Mouse (Mus musculus): ENCODE results near the gene Tnr. TPM values are rescaled to one million over a fixed set of nuclear protein-coding genes. Genes with fewer than 3 reads are reported as not detected.

The Tnr gene
- total RNA-seq, 2 experiments from 2014 or later, result 138 to 146 TPM

DNA sequence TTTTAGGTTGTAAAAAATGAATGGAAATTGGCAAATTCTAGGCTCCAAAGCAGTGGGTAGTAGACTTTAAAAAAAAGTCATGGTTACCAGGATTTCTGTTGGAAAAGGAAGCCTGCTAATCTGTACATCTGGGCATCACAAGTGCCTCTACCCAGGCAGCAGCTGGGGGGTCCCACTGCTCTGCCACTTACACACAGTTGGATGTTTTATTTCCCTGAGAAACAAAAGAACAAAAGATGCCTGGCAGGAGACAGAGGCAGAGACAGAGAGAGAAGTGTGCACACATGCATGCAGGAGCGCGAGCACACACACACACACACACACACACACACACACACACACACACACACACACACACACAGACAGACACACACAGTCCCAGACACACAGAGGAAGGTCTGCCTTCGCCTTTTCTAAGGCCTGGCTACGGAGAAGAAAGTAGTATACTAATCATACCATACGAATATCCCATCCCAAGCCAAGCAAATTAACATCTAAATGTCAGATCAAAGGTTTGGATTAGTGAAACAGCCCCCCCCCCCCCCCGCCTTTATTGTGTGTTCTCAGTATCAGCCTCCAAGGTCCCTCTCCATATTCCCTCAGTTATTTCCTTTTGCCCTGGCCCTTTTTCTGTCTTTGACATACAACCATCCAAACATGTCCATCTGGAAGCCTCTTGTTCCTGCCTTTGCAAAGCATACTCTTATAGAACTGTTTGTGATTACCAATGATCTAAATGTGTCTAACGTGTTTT, 378.0 kb downstream of the Tnr start:
- Histone ChIP-seq H3K4me3 (no peak overlapping the region), H3K27ac (no peak overlapping the region)
- intact Hi-C loops (cut with DNase I), result no loop called here
- no peak for DNase-seq (ENCODE audit: extremely low spot score in 1 of 2, low spot score in 2 of 2)
- no peak for TF ChIP-seq CTCF (IDR thresholded peaks at IDR 0.05)

DNA sequence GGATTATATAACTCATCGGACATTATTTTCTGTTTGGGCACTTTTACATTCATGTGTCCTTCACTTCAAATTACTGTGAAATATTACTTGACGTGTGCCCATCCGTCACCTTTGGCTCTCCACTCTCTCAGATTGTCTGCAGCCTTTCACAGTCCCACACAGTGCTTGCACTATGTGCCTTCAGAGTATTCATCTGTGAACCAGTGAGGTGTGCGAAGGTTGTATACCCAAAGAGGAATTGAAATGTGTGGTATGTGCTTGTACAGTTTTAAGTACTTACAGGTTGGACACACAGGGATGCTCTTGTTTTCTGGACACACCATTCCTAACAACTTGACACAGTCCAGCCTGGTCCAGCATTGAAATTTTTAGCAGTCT, 378.5 kb downstream of the Tnr start:
- intact Hi-C loops (cut with DNase I), result no loop called here
- Histone ChIP-seq H3K4me3 (no peak overlapping the region), H3K27ac (no peak overlapping the region)
- no peak for DNase-seq (ENCODE audit: extremely low spot score in 1 of 2, low spot score in 2 of 2)
- no peak for TF ChIP-seq CTCF (IDR thresholded peaks at IDR 0.05)

DNA sequence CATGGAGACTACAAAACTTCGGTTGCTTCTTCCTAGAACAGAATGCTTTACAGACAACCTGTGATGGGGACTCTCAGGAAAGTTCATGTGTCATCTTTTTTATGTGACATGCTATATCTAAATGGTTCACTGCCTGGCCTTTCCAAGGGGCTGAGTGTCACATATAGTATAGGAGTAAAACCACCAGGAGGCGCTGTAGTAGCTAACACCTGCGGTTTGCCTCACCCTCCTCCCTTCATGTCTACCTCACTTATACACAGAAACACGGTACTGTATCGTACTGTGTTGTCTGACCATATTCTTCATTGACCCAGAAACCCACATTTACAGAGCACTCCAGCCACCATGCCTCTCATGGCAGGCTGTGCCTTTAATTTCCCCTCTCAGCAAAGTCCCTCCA, 387.4 kb downstream of the Tnr start:
- intact Hi-C loops (cut with DNase I), result loop anchor here (1.0 to 5.0 kb wide), 3 partner anchors 151 to 271 kb away; no protein-coding TSS in a partner anchor
- Histone ChIP-seq H3K4me3 (no peak overlapping the region), H3K27ac (no peak overlapping the region)
- no peak for DNase-seq (ENCODE audit: extremely low spot score in 1 of 2, low spot score in 2 of 2)
- peak; percentile 60 for TF ChIP-seq CTCF (IDR thresholded peaks at IDR 0.05)

DNA sequence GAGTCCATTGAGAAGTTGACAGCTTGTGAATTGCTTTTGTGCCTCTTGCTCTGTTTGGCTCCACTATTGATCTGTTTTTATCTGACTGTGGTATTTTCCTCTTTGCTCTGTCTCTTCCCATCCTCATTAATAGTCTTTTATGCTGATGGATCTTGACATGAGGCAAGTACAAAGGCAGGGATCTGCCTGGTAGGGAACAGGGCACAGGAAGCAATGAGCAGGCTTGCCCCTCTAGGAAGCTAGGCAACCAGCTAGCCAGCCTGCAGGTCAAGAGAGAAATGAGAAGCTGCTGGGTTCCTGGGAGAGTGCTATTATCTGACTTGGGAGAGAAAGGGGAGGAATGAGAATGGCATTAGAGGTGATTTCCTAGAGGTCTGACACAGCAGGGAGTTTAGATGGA, 391.2 kb downstream of the Tnr start:
- no peak overlapping the region for H3K27ac ChIP-seq
- intact Hi-C loops (cut with DNase I), result loop anchor here (5.0 kb wide), 2 partner anchors 148 to 268 kb away; no protein-coding TSS in a partner anchor
- H3K4me3 ChIP-seq, result no peak overlapping the region
- TF ChIP-seq CTCF (IDR thresholded peaks at IDR 0.05), result no peak
- DNase-seq (ENCODE audit: extremely low spot score in 1 of 2, low spot score in 2 of 2), result no peak

DNA sequence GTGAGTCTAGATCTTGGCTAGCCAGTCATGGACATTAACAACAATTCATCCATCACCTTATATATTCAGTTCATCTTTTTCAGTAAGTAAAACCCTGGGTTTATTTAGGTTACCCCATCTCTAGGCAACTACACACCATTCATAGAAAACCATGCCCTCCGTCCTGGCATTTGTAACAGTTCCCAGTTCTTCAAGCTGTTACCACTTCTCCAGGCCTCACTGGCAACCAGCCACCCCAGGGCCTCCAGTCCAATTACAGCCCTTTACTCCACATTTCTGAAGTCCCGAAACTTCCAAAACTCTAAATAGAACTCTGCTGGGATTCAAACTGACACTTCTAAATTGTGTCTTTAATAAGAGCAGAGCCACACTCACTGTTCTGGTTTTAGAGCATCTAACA, 397.0 kb downstream of the Tnr start:
- DNase-seq (ENCODE audit: extremely low spot score in 1 of 2, low spot score in 2 of 2), result no peak
- no peak for TF ChIP-seq CTCF (IDR thresholded peaks at IDR 0.05)
- Histone ChIP-seq H3K27ac (no peak overlapping the region), H3K4me3 (no peak overlapping the region)
- intact Hi-C loops (cut with DNase I), result no loop called here

DNA sequence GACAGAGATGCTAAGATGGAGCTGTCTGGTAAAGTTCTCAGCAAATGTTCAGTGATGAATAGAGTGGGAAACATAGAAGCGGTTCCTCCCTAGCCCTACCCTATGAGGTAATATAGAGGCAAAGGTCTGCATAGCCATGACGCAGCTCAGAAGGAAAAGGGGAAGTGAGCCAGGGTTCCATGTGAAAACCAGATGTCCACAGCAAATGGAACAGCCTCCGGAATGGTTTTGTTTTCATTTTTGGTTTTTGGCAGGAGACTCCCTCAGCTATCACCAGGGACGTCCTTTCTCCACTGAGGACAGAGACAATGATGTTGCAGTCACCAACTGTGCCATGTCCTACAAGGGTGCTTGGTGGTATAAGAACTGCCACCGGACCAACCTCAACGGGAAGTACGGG, 399.4 kb downstream of the Tnr start:
- Histone ChIP-seq H3K27ac (no peak overlapping the region), H3K4me3 (no peak overlapping the region)
- DNase-seq (ENCODE audit: extremely low spot score in 1 of 2, low spot score in 2 of 2), result no peak
- no peak for TF ChIP-seq CTCF (IDR thresholded peaks at IDR 0.05)
- intact Hi-C loops (cut with DNase I), result no loop called here

DNA sequence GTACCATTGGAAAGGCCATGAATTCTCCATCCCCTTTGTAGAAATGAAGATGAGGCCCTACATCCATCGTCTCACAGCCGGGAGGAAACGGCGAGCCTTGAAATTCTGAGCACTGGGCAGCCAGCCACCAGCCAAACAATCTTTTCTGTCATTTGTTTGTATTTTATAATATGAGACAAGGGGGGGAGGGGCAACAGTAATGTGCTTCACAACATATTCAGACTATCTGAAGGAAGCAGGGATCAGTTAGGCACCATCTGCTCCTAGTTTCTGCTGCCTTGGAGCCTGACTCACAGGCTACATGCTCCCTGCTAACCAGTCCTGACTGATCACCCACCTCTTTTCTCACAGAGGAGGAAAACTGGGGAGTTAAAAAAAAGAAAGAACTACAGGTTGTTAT, 400.5 kb downstream of the Tnr start:
- TF ChIP-seq CTCF (IDR thresholded peaks at IDR 0.05), result no peak
- H3K4me3 ChIP-seq, result no peak overlapping the region
- H3K27ac ChIP-seq, result no peak overlapping the region
- no peak for DNase-seq (ENCODE audit: extremely low spot score in 1 of 2, low spot score in 2 of 2)
- intact Hi-C loops (cut with DNase I), result no loop called here

DNA sequence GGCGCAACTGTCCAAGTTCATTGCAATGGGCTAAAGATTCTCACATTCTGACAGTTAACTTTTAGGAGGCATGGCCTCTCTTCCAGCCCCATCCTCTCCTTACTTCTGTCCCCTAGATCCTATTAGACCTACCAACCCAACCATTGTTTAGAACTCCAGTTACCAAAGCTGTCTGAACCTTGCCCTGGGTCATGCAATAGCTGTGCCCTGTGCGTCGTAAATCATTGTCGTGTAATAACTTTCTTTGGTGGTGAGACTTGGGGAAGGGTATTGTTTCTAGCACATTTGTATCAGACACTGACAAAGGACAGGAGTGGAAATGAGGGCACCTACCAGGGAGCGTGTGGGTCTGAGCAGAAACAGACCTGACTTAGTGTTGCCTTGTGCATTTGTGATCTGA, 401.1 kb downstream of the Tnr start:
- no peak overlapping the region for H3K4me3 ChIP-seq
- no peak for TF ChIP-seq CTCF (IDR thresholded peaks at IDR 0.05)
- intact Hi-C loops (cut with DNase I), result no loop called here

DNA sequence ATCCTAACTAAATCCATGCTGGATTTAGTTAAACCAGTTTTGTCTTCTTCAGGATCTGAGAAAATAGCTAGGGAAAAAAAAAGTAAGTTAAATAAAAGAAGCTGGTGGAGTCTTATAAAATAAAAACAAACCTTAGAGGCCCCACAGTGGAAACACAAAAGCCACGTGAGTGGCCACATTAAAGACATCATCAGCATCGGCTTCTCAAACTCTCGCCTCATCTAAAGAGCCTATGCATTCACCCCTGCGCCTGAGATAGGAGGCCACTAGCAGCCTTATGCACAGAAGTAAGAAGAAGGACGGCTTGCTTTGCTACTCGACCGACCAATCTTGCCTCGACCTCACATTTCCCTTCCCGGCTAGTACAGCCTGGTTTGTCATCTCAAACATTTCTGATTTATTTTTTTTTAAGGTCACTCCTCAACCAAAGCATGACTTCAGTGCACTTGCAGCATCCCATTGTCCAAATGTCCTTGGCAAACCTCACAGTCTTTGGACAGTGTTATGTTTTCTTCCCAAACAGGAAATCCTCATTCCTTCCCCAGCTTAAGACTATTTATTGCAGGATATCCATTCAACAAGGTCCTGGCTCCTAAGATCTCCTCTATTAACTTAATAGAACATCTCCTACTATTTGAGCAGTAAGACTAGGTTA, 405.2 kb downstream of the Tnr start:
- Histone ChIP-seq H3K27ac (no peak overlapping the region), H3K4me3 (no peak overlapping the region)
- TF ChIP-seq CTCF (IDR thresholded peaks at IDR 0.05), result no peak
- intact Hi-C loops (cut with DNase I), result no loop called here
- DNase-seq (ENCODE audit: extremely low spot score in 1 of 2, low spot score in 2 of 2), result no peak

More for the DNA sequence above, 401.1 kb downstream of the Tnr start:
- DNase-seq (ENCODE audit: extremely low spot score in 1 of 2, low spot score in 2 of 2), result no peak
- H3K27ac ChIP-seq, result no peak overlapping the region

DNA sequence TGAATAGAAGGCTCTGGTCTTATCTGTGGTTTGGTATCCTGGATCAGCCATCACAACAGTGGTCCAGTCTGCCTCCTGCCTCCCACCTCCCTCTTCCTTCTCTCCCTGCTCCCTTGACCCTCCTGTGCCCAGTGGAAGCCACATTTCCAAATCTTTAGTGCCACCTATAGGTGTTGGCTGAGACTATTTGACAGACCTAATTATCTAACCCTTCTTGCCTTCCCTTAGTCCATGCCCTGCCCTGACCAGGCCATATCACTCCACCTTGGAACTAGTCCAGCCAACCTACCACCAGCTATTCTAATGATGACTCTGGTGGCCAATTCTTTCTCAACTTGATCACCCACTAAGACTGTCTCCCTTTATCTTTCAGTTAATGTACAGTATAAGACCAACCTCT, 408.5 kb downstream of the Tnr start:
- intact Hi-C loops (cut with DNase I), result no loop called here
- no peak; the same call in 1 of the 2 replicates for TF ChIP-seq CTCF (IDR thresholded peaks at IDR 0.05)

DNA sequence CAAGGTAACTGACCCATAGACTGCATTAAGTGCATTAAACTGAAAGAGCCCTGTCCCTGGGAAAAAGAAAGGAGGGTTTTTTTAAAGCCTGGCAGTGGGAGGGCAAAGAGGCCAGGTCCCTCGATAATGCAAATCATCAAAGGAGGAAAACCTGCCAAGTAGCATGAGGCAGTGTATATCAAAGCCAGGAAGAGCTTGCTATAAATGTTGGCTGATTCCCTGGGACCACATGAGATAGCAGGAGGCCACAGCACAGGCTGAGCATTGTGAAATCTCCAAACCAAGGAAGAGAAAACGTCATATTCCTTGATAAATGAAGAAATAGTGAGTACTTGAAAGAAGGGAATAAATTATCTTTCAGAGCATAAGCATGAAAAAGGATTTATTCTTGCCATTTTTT, 409.0 kb downstream of the Tnr start:
- intact Hi-C loops (cut with DNase I), result no loop called here
- no peak for TF ChIP-seq CTCF (IDR thresholded peaks at IDR 0.05)
- Histone ChIP-seq H3K4me3 (no peak overlapping the region), H3K27ac (no peak overlapping the region)
- no peak for DNase-seq (ENCODE audit: extremely low spot score in 1 of 2, low spot score in 2 of 2)

More for the DNA sequence above, 408.5 kb downstream of the Tnr start:
- Histone ChIP-seq H3K4me3 (no peak overlapping the region), H3K27ac (no peak overlapping the region)
- no peak for DNase-seq (ENCODE audit: extremely low spot score in 1 of 2, low spot score in 2 of 2)

DNA sequence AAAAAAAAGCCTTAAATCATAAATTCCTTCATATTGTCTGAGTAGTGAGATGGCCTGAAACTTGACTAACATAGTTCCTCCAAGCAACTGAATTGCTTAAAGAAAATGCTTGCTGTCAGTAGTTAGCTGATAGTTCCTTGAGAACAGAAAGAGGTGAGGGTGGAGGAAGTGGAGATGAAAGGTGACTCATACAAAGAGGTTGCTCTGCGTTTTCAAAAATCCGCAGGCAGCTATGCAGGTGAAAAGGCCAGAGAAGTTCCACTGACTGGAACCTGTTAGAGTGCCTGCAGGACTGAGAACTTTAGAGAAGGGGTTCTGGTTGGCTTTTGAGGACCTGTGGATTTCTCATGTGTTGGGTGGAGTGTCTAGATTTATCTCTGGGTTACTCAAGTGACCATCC, 414.9 kb downstream of the Tnr start:
- TF ChIP-seq CTCF (IDR thresholded peaks at IDR 0.05), result no peak
- no peak for DNase-seq (ENCODE audit: extremely low spot score in 1 of 2, low spot score in 2 of 2)
- intact Hi-C loops (cut with DNase I), result no loop called here
- Histone ChIP-seq H3K27ac (no peak overlapping the region), H3K4me3 (no peak overlapping the region)

DNA sequence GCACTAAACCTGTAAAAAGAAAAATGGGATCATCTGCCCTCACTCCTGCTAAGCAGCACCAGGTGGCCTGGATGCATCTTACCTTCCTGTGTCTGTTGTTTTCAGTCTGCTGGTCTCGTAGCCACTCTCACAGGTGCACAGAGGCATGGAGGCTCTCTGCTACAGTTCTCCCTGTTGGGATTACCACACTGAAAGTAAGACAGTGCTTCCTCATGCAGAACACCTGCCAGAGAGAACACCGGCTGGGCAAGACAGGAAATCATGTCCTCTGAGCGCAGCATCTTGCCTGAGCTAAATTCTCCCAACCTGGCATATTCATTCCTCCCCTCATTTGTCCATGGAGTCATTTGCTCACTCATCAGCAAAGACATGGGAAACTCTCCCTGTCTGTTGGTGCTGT, 415.8 kb downstream of the Tnr start:
- DNase-seq (ENCODE audit: extremely low spot score in 1 of 2, low spot score in 2 of 2), result no peak
- intact Hi-C loops (cut with DNase I), result no loop called here
- no peak overlapping the region for H3K4me3 ChIP-seq
- H3K27ac ChIP-seq, result no peak overlapping the region
- no peak for TF ChIP-seq CTCF (IDR thresholded peaks at IDR 0.05)
